Mouse (Mus musculus): ENCODE data around the gene Gabrp.

Gabrp gene

GRCm38 (mm10) chr11:33578859-33579258, at the start of gene Gabrp:
TSS of gene Gabrp (minus strand) at chr11:33578959.
- DNase-seq (ENCODE audit: low read depth), result no peak

- DNase-seq (ENCODE audit: low read depth), result no peak
These were observed 48.5 kb upstream of the Gabrp start for GRCm38 (mm10) chr11:33627136-33627742.

- DNase-seq (ENCODE audit: low read depth), result peak; percentile 19
These were observed 35.5 kb upstream of the Gabrp start for GRCm38 (mm10) chr11:33614218-33614617.

- DNase-seq (ENCODE audit: low read depth), result no peak
These were observed 29.0 kb upstream of the Gabrp start for GRCm38 (mm10) chr11:33607784-33608183.

GRCm38 (mm10) chr11:33603174-33603573, 24.4 kb upstream of the Gabrp start:
- no peak for DNase-seq (ENCODE audit: low read depth)

GRCm38 (mm10) chr11:33598986-33599385, 20.2 kb upstream of the Gabrp start, which contains the start of gene D130052B06Rik:
TSS of gene D130052B06Rik (plus strand) at chr11:33599302.
- DNase-seq (ENCODE audit: low read depth), result no peak

- no peak for DNase-seq (ENCODE audit: low read depth)
These were observed 17.9 kb upstream of the Gabrp start for GRCm38 (mm10) chr11:33596655-33597054.

GRCm38 (mm10) chr11:33592826-33593225, 14.1 kb upstream of the Gabrp start:
- DNase-seq (ENCODE audit: low read depth), result no peak

- no peak for DNase-seq (ENCODE audit: low read depth)
These were observed 12.0 kb upstream of the Gabrp start for GRCm38 (mm10) chr11:33590771-33591170.

- DNase-seq (ENCODE audit: low read depth), result no peak
These were observed 7.9 kb upstream of the Gabrp start for GRCm38 (mm10) chr11:33586614-33587013.

GRCm38 (mm10) chr11:33579621-33580020, 862 bp upstream of the Gabrp start:
- DNase-seq (ENCODE audit: low read depth), result no peak

GRCm38 (mm10) chr11:33574944-33575343, 3.8 kb downstream of the Gabrp start:
- no peak for DNase-seq (ENCODE audit: low read depth)

- no peak for DNase-seq (ENCODE audit: low read depth)
These were observed 8.3 kb downstream of the Gabrp start for GRCm38 (mm10) chr11:33570413-33570812.

- no peak for DNase-seq (ENCODE audit: low read depth)
These were observed 14.8 kb downstream of the Gabrp start for GRCm38 (mm10) chr11:33563921-33564320.

- DNase-seq (ENCODE audit: low read depth), result no peak
These were observed 24.6 kb downstream of the Gabrp start for GRCm38 (mm10) chr11:33554123-33554522.

- no peak for DNase-seq (ENCODE audit: low read depth)
These were observed 27.7 kb downstream of the Gabrp start for GRCm38 (mm10) chr11:33550861-33551560.

- DNase-seq (ENCODE audit: low read depth), result no peak
These were observed 31.4 kb downstream of the Gabrp start for GRCm38 (mm10) chr11:33547386-33547785.

GRCm38 (mm10) chr11:33544945-33545344, 33.8 kb downstream of the Gabrp start:
- no peak for DNase-seq (ENCODE audit: low read depth)

- DNase-seq (ENCODE audit: low read depth), result no peak
These were observed 34.6 kb downstream of the Gabrp start for GRCm38 (mm10) chr11:33544121-33544520.

- no peak for DNase-seq (ENCODE audit: low read depth)
These were observed 41.2 kb downstream of the Gabrp start for GRCm38 (mm10) chr11:33537390-33538125.

GRCm38 (mm10) chr11:33536636-33537035, 42.1 kb downstream of the Gabrp start:
- no peak for DNase-seq (ENCODE audit: low read depth)

GRCm38 (mm10) chr11:33534541-33534940, 44.2 kb downstream of the Gabrp start:
- DNase-seq (ENCODE audit: low read depth), result no peak

GRCm38 (mm10) chr11:33533577-33533976, 45.2 kb downstream of the Gabrp start:
- DNase-seq (ENCODE audit: low read depth), result no peak
